Mouse (Mus musculus): Measurements from ENCODE around the gene Dnase2a.

GRCm38 (mm10) chr8:84936962-84937546 lies 28.7 kb downstream of the Dnase2a start, which contains the start of gene Mast1:
- peak; percentile 19; the same call in 1 of the 2 replicates for TF ChIP-seq CTCF (IDR thresholded peaks at IDR 0.05; ENCODE audit: insufficient read depth, low read length)
- TF ChIP-seq POLR2A (IDR thresholded peaks at IDR 0.05; ENCODE audit: borderline replicate concordance, extremely low read depth, low read depth, low read length), result no peak

Data from lung, adult 2 months (tissue).